Mouse (Mus musculus) MEL (cell line): ENCODE measurements around the gene Cblb. TPM values are rescaled to one million over a fixed set of nuclear protein-coding genes. Genes with fewer than 3 reads are reported as not detected.

Source experiments
- DNase-seq: peaks from one replicate; pipeline ENCODE4 v3.0.0; 2011; ENCODE audit warnings: low read depth, low spot score
- H3K27ac ChIP-seq: 2 replicates; pipeline ENCODE4 v1.5.1; 2012; ENCODE audit warnings: low read depth, mild to moderate bottlenecking, control low read depth, low read length, moderate library complexity; ENCODE audit not compliant: control insufficient read depth
- H3K27me3 ChIP-seq, 2 experiments: fragments of 150-350 bp in 1 of 2; sonication (generic) in 1 of 2; 2 replicates each; pipeline ENCODE4 v1.6.1; 2012; ENCODE audit warnings: low read length in 2 of 2, mild to moderate bottlenecking in 2 of 2, improper control_type of control experiment in 1 of 2, moderate library complexity in 1 of 2; ENCODE audit not compliant: insufficient read depth in 2 of 2, control insufficient read depth in 1 of 2
- H3K36me3 ChIP-seq, 2 experiments: 2 replicates each; pipeline ENCODE4 v1.6.1; 2012 to 2014; ENCODE audit warnings: low read length in 2 of 2, improper control_type of control experiment in 1 of 2, inconsistent platforms in 1 of 2, mild to moderate bottlenecking in 1 of 2; ENCODE audit not compliant: insufficient read depth in 2 of 2, control insufficient read depth in 1 of 2
- H3K4me1 ChIP-seq, 2 experiments: fragments of 150-350 bp in 1 of 2; sonication (generic) in 1 of 2; 2 replicates each; pipeline ENCODE4 v1.6.1; 2012; ENCODE audit warnings: low read length in 2 of 2, improper control_type of control experiment in 1 of 2, mild to moderate bottlenecking in 1 of 2; ENCODE audit not compliant: insufficient read depth in 2 of 2, control insufficient read depth in 1 of 2
- H3K4me3 ChIP-seq, 2 experiments: fragments of 150-350 bp in 1 of 2; sonication (generic) in 1 of 2; 2 replicates each; pipeline ENCODE4 v1.5.1; 2012; ENCODE audit warnings: low read depth in 2 of 2, low read length in 2 of 2, mild to moderate bottlenecking in 2 of 2, moderate library complexity in 2 of 2, control low read depth in 1 of 2, improper control_type of control experiment in 1 of 2; ENCODE audit not compliant: control insufficient read depth in 1 of 2, insufficient read depth in 1 of 2
- H3K79me2 ChIP-seq: 2 replicates; pipeline ENCODE4 v1.6.1; 2012; ENCODE audit warnings: mild to moderate bottlenecking, low read length, moderate library complexity; ENCODE audit not compliant: control insufficient read depth, poor library complexity, insufficient read depth
- H3K9ac ChIP-seq: 2 replicates; pipeline ENCODE4 v1.6.1; 2012; ENCODE audit warnings: low read depth, mild to moderate bottlenecking, control low read depth, low read length, moderate library complexity; ENCODE audit not compliant: control insufficient read depth, poor library complexity, severe bottlenecking
- H3K9me3 ChIP-seq: fragments of 150-350 bp; sonication (generic); replicated peaks from 2 replicates; pipeline ENCODE4 v1.6.1; 2012; ENCODE audit warnings: mild to moderate bottlenecking, low read length, improper control_type of control experiment, moderate library complexity; ENCODE audit not compliant: insufficient read depth
- BHLHE40 ChIP-seq: IDR thresholded peaks from 2 replicates; pipeline ENCODE4 v1.6.1; 2012; ENCODE audit warnings: low read depth, mild to moderate bottlenecking, inconsistent platforms, low read length, improper control_type of control experiment, borderline replicate concordance
- CHD1 ChIP-seq: IDR thresholded peaks from 2 replicates; pipeline ENCODE4 v1.6.1; 2012; ENCODE audit warnings: low read depth, mild to moderate bottlenecking, inconsistent platforms, low read length, improper control_type of control experiment
- ELF1 ChIP-seq: IDR thresholded peaks from 2 replicates; pipeline ENCODE4 v1.6.1; 2014; ENCODE audit warnings: low read depth, mild to moderate bottlenecking, inconsistent platforms, low read length, improper control_type of control experiment, moderate library complexity
- EP300 ChIP-seq, 2 experiments: IDR thresholded peaks; 2 replicates each; pipeline ENCODE4 v1.6.1; 2011; ENCODE audit warnings: improper control_type of control experiment in 2 of 2, low read length in 2 of 2, low read depth in 1 of 2, mild to moderate bottlenecking in 1 of 2
- GABPA ChIP-seq: IDR thresholded peaks from 2 replicates; pipeline ENCODE4 v1.6.1; 2012; ENCODE audit warnings: low read depth, mild to moderate bottlenecking, inconsistent platforms, low read length, improper control_type of control experiment, moderate library complexity
- HCFC1 ChIP-seq: IDR thresholded peaks from 2 replicates; pipeline ENCODE4 v1.6.1; 2012; ENCODE audit warnings: low read depth, mild to moderate bottlenecking, inconsistent platforms, low read length, improper control_type of control experiment, moderate library complexity
- JUND ChIP-seq: IDR thresholded peaks from 2 replicates; pipeline ENCODE4 v1.6.1; 2011; ENCODE audit warnings: low read depth, mild to moderate bottlenecking, improper control_type of control experiment, low read length
- MAZ ChIP-seq: IDR thresholded peaks from 2 replicates; pipeline ENCODE4 v1.6.1; 2012; ENCODE audit warnings: low read depth, mild to moderate bottlenecking, inconsistent platforms, low read length, improper control_type of control experiment
- MEF2A ChIP-seq: IDR thresholded peaks from 2 replicates; pipeline ENCODE4 v1.6.1; 2014; ENCODE audit warnings: low read depth, mild to moderate bottlenecking, inconsistent platforms, low read length, improper control_type of control experiment; ENCODE audit not compliant: poor library complexity, insufficient replicate concordance, severe bottlenecking; ENCODE audit errors: extremely low read depth
- MXI1 ChIP-seq: IDR thresholded peaks from 2 replicates; pipeline ENCODE4 v1.6.1; 2011; ENCODE audit warnings: mild to moderate bottlenecking, low read depth, low read length, improper control_type of control experiment
- MYC ChIP-seq: IDR thresholded peaks from 2 replicates; pipeline ENCODE4 v1.6.1; 2011; ENCODE audit warnings: low read depth, mild to moderate bottlenecking, low read length, improper control_type of control experiment, moderate library complexity
- NRF1 ChIP-seq: IDR thresholded peaks from 2 replicates; pipeline ENCODE4 v1.6.1; 2014; ENCODE audit warnings: low read depth, mild to moderate bottlenecking, inconsistent platforms, low read length, improper control_type of control experiment, moderate library complexity; ENCODE audit not compliant: poor library complexity, insufficient read depth, severe bottlenecking
- POLR2A ChIP-seq, 2 experiments: IDR thresholded peaks; 2 replicates each; pipeline ENCODE4 v1.6.1; 2011 to 2012; ENCODE audit warnings: low read length in 2 of 2, mild to moderate bottlenecking in 2 of 2, control low read depth in 1 of 2, improper control_type of control experiment in 1 of 2, low read depth in 1 of 2, moderate library complexity in 1 of 2; ENCODE audit not compliant: control insufficient read depth in 1 of 2, insufficient read depth in 1 of 2, poor library complexity in 1 of 2
- RAD21 ChIP-seq: IDR thresholded peaks from 2 replicates; pipeline ENCODE4 v1.6.1; 2011; ENCODE audit warnings: mild to moderate bottlenecking, low read depth, low read length, improper control_type of control experiment
- RCOR1 ChIP-seq: IDR thresholded peaks from 2 replicates; pipeline ENCODE4 v1.6.1; 2012; ENCODE audit warnings: low read depth, mild to moderate bottlenecking, inconsistent platforms, low read length, improper control_type of control experiment
- SIN3A ChIP-seq: IDR thresholded peaks from 2 replicates; pipeline ENCODE4 v1.6.1; 2012; ENCODE audit warnings: low read length, improper control_type of control experiment, inconsistent platforms
- SMC3 ChIP-seq: IDR thresholded peaks from 2 replicates; pipeline ENCODE4 v1.6.1; 2011; ENCODE audit warnings: low read depth, low read length, improper control_type of control experiment
- TAL1 ChIP-seq: IDR thresholded peaks from 2 replicates; pipeline ENCODE4 v1.6.1; 2012; ENCODE audit warnings: mild to moderate bottlenecking, inconsistent platforms, low read length, moderate library complexity, mixed read lengths
- TBP ChIP-seq: IDR thresholded peaks from 2 replicates; pipeline ENCODE4 v1.8.0; 2011; ENCODE audit warnings: low read depth, low read length, improper control_type of control experiment
- UBTF ChIP-seq: IDR thresholded peaks from 2 replicates; pipeline ENCODE4 v1.6.1; 2012; ENCODE audit warnings: low read depth, mild to moderate bottlenecking, inconsistent platforms, low read length, improper control_type of control experiment, moderate library complexity, borderline replicate concordance; ENCODE audit not compliant: insufficient read depth
- USF1 ChIP-seq: IDR thresholded peaks from 2 replicates; pipeline ENCODE4 v1.6.1; 2014; ENCODE audit warnings: low read depth, mild to moderate bottlenecking, inconsistent platforms, low read length, improper control_type of control experiment, moderate library complexity
- USF2 ChIP-seq, 2 experiments: IDR thresholded peaks; 2 replicates each; pipeline ENCODE4 v1.6.1; 2011 to 2012; ENCODE audit warnings: improper control_type of control experiment in 2 of 2, low read length in 2 of 2, borderline replicate concordance in 1 of 2, inconsistent platforms in 1 of 2, low read depth in 1 of 2, mild to moderate bottlenecking in 1 of 2; ENCODE audit not compliant: insufficient read depth in 1 of 2
- ZKSCAN1 ChIP-seq: IDR thresholded peaks from 2 replicates; pipeline ENCODE4 v1.6.1; 2012; ENCODE audit warnings: low read depth, mild to moderate bottlenecking, inconsistent platforms, low read length, improper control_type of control experiment, moderate library complexity
- ZMIZ1 ChIP-seq: IDR thresholded peaks from 2 replicates; pipeline ENCODE4 v1.6.1; 2012; ENCODE audit warnings: low read depth, mild to moderate bottlenecking, inconsistent platforms, low read length, improper control_type of control experiment, moderate library complexity
- ZNF384 ChIP-seq: IDR thresholded peaks from 2 replicates; pipeline ENCODE4 v1.6.1; 2012; ENCODE audit warnings: low read depth, mild to moderate bottlenecking, inconsistent platforms, low read length, improper control_type of control experiment
- polyA plus RNA-seq, 2 experiments: library from polyadenylated mRNA; stranded (reverse) in 1 of 2; unstranded in 1 of 2; fragments of >175 nt in 1 of 2; fragments of >200 nt in 1 of 2; gene quantifications; 2 replicates each; pipeline versions ENCODE4 v1.2.1 to v1.2.4; 2012; ENCODE audit warnings: low replicate concordance in 2 of 2, low read depth in 1 of 2; ENCODE audit not compliant: insufficient read length in 2 of 2, insufficient read depth in 1 of 2, missing spikeins in 1 of 2
- total RNA-seq: library from RNA; depleted of rRNA; stranded (reverse); fragments of 300-350 nt; gene quantifications from 2 replicates; pipeline ENCODE4 v1.2.3, GENCODE M21; 2012

The Cblb gene
- total and polyA plus RNA-seq, 3 experiments: 1.5 to 5.7 TPM; not detected in 1

GRCm38 (mm10) chr16:52222896-52223295, 191.9 kb downstream of the Cblb start:
- H3K9ac ChIP-seq: no peak overlapping the region
- no peaks in the 10 kb centered on the region for H3K79me2 ChIP-seq
- TF ChIP-seq ELF1 (no peak), USF2 (IDR thresholded peaks at IDR 0.05; ENCODE audit: borderline replicate concordance in 1 of 2, insufficient read depth in 1 of 2, low read depth in 1 of 2, low read length in 2 of 2) (no peak), UBTF (no peak), SMC3 (no peak), HCFC1 (no peak), ZNF384 (no peak), CHD1 (no peak), MAZ (no peak), POLR2A (IDR thresholded peaks at IDR 0.05; ENCODE audit: control insufficient read depth in 1 of 2, insufficient read depth in 1 of 2, low read depth in 1 of 2, low read length in 2 of 2, poor library complexity in 1 of 2) (no peak), BHLHE40 (no peak)
- H3K36me3 ChIP-seq: no peaks in the 10 kb centered on the region
- H3K27ac ChIP-seq: no peak overlapping the region
- no peak for DNase-seq
- H3K4me3 ChIP-seq: no peak overlapping the region
- H3K9me3 ChIP-seq: no peaks in the 10 kb centered on the region
- no peaks in the 10 kb centered on the region for H3K27me3 ChIP-seq
- no peaks in the 10 kb centered on the region for H3K4me1 ChIP-seq

GRCm38 (mm10) chr16:52229446-52229845, 198.4 kb downstream of the Cblb start:
- Histone ChIP-seq H3K79me2 (no peaks in the 10 kb centered on the region), H3K27me3 (no peaks in the 10 kb centered on the region), H3K9me3 (no peaks in the 10 kb centered on the region), H3K9ac (no peak overlapping the region), H3K36me3 (no peaks in the 10 kb centered on the region), H3K4me3 (no peak overlapping the region), H3K4me1 (no peaks in the 10 kb centered on the region), H3K27ac (no peak overlapping the region)
- no peak for DNase-seq
- TF ChIP-seq POLR2A (IDR thresholded peaks at IDR 0.05; ENCODE audit: control insufficient read depth in 1 of 2, insufficient read depth in 1 of 2, low read depth in 1 of 2, low read length in 2 of 2, poor library complexity in 1 of 2) (no peak), USF2 (IDR thresholded peaks at IDR 0.05; ENCODE audit: borderline replicate concordance in 1 of 2, insufficient read depth in 1 of 2, low read depth in 1 of 2, low read length in 2 of 2) (no peak), SMC3 (no peak), EP300 (IDR thresholded peaks at IDR 0.05; ENCODE audit: low read depth in 1 of 2, low read length in 2 of 2) (no peak), GABPA (no peak)

- H3K36me3 ChIP-seq: no peaks in the 10 kb centered on the region
- no peaks in the 10 kb centered on the region for H3K4me1 ChIP-seq
- H3K79me2 ChIP-seq: no peaks in the 10 kb centered on the region
- no peaks in the 10 kb centered on the region for H3K9me3 ChIP-seq
- no peaks in the 10 kb centered on the region for H3K27me3 ChIP-seq
- H3K27ac ChIP-seq: no peak overlapping the region
- TF ChIP-seq ZKSCAN1 (no peak), JUND (no peak), TAL1 (no peak), USF1 (no peak), RCOR1 (no peak), USF2 (IDR thresholded peaks at IDR 0.05; ENCODE audit: borderline replicate concordance in 1 of 2, insufficient read depth in 1 of 2, low read depth in 1 of 2, low read length in 2 of 2) (no peak), NRF1 (no peak), SIN3A (no peak), TBP (no peak), CHD1 (no peak), EP300 (IDR thresholded peaks at IDR 0.05; ENCODE audit: low read depth in 1 of 2, low read length in 2 of 2) (no peak), RAD21 (no peak), ZMIZ1 (no peak), MXI1 (no peak), MAZ (no peak), MEF2A (no peak), MYC (no peak)
- H3K4me3 ChIP-seq: no peak overlapping the region
- DNase-seq: no peak
- no peak overlapping the region for H3K9ac ChIP-seq
Observed at GRCm38 (mm10) chr16:52229930-52230329, 198.9 kb downstream of the Cblb start.
